Mouse (Mus musculus): Measurements from ENCODE around the gene Gchfr.

GRCm38 (mm10) chr2:119154683-119155082, 12.9 kb upstream of the Gchfr start:
- TF ChIP-seq CTCF (IDR thresholded peaks at IDR 0.05; ENCODE audit: borderline replicate concordance, extremely low read depth, insufficient read depth, insufficient read length), result no peak
- no peak for TF ChIP-seq POLR2A (IDR thresholded peaks at IDR 0.05; ENCODE audit: borderline replicate concordance, extremely low read depth, insufficient read depth, insufficient read length, poor library complexity, severe bottlenecking)
